Mouse (Mus musculus) lung, postnatal 0 days (tissue): Measurements from ENCODE around the gene Cdca8.

Source experiments
- CTCF ChIP-seq: IDR thresholded peaks from 2 replicates; pipeline ENCODE4 v1.5.1; 2016; ENCODE audit warnings: antibody characterized with exemption, mild to moderate bottlenecking
- EP300 ChIP-seq: IDR thresholded peaks from 2 replicates; pipeline ENCODE4 v1.6.1; 2016; ENCODE audit warnings: antibody characterized with exemption, mild to moderate bottlenecking, control low read depth

GRCm38 (mm10) chr4:124928102-124928501 lies 11.0 kb downstream of the Cdca8 start:
- TF ChIP-seq CTCF (no peak), EP300 (no peak)
